Mouse (Mus musculus): ENCODE measurements around the gene Ptpn13.

Gene Ptpn13

DNA sequence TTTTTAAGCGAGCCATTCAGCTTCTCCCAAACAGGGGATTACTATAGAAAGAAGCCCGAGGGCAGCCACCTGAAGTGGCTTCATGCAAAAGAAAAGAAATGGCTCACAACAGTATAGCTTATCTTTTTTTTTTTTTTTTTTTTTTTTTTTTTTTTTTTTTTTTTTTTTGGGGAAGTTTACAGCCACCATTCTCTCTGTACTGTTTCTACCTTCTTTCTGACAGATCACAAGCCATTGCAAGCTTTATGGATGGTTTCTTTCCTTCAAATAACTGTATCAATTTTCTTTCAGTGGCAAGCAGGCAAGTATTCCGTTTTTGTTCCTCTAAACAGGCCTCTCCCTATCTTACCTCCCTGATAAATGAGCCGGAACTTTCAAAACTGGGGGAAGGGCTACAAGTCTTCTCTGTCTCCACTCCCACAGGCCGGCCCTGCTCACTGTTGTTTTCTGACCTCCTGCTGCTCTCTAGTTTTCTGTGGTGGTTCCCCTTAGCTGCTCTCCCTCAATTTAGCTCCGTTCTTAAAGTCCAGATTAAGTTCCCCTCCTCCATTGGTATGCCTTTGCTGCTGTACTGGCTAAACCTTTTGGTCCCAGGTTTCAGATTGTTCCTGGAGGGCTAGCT is 1.6 kb upstream of the Ptpn13 start:
- DNase-seq, result no peak

GRCm38 (mm10) chr5:103423927-103424315 is 1.1 kb upstream of the Ptpn13 start:
- DNase-seq, result no peak

DNA sequence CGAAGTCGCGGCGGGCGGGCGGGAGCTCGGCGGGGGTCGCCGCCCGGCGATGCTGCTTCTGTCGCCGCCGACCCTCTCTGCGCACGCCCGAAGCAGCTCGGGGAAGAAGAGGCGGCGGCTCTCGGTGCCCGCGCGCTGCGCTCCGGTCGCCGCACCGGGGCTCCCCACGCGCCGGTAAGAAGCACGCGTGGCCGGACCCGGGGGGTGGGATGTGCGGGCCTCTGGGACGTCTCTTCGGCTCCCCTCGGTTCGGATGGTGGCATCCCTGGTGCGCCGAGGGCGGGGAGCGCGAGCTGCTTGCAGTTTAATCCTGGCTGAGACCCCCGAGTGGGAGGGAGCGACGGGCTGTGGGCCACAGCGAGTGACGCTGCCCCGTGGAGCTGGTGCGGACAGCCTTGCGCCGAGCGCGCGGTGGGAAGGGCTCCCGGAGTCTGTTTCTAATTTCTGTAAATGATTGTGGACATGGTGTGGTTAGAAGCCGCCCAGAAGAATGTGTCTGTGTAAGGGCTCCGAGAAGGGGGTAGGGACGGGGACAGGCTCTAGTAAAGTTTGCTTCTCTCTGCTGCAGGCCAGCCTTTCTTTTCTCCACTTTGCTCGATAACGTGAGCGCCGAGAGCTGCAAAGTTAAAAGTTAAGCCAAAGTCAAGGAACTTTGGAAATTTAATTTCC is 505 bp downstream of the Ptpn13 start:
- DNase-seq, result peak in 1 of 2 experiments; percentile 17

DNA sequence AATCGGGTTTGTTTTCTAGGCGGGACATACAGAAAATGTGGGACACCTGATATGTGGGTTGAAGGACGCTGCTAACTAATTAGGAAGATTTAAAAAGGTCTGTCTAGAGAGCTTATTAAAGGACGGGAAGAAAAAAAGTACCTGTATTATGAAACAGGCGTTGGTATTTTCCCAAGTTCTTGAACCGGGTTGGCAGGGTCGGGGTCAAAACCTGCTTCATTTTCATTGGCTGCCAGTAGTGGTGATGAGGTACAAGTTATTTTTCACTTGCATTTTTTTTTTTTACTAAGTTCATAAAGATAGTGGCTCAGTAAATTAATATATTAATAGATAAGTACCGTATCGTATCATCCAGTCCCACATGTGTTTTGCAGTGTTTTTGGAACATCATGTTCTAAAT is 1.3 kb downstream of the Ptpn13 start:
- DNase-seq, result no peak

DNA sequence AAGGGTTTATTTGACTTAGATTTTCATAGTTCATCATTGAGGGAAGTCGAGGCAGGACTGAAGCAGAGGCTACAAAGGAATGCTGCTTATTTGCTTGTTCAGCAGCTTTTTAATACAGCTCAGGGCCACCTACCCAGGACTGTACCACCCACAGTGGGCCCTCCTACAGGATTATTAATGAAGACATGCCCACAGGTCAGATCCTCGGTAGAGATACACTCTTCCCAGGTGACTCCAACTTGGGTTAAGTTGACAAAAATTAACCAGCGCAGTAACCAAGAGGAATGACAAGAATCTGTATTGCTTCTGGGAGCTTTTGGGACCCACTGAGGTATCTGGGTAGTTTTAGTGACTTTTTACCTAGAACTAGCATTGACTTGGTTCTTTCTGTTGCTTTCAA is 6.0 kb downstream of the Ptpn13 start:
- DNase-seq, result no peak

GRCm38 (mm10) chr5:103431479-103431878 is 6.5 kb downstream of the Ptpn13 start:
- DNase-seq, result no peak

DNA sequence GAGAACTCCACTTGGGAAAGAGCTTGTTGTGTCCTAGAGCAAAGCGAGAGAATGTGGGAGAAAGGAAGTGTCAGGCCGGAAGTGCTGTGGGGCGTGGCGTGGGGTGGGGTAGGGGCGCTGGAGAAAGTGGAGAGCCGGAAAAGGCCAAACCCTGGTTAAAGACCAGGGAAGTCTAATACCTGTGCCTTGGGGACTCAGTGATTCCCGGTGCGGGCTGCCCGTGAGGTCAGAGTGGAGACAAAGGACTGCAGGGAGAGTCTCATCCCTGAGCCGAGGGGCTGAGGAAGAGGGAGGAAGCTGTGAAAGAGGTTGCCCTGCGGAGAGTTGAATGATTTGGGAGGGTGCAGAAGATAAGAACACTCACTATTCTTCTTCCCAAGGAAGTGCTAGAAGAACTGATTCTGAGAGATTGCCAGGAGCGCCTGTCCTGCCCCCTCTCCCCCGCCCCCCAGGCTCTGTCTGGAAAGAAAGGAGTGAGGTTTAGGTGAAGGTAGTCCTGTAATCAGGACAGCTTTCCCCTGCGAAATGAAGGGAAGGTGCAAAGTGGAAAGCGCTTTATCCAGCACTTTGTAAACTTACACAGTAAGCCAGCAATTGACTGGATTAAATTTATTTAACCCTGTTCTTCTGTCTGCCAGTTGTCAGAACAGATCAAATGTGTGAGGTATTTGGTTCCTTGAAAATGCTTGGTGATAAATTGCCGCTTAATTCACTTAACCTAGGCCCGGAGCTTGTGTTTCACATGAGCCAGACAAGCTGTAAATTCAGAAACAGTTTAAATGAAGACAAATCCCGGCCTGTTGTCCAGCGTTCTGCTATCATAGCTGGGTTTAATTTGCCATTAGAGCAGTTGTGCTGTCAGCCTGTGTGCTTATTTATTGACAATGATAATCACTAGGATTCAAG is 11.3 kb downstream of the Ptpn13 start:
- no peak for DNase-seq

GRCm38 (mm10) chr5:103437714-103438113 is 12.7 kb downstream of the Ptpn13 start:
- DNase-seq, result no peak

DNA sequence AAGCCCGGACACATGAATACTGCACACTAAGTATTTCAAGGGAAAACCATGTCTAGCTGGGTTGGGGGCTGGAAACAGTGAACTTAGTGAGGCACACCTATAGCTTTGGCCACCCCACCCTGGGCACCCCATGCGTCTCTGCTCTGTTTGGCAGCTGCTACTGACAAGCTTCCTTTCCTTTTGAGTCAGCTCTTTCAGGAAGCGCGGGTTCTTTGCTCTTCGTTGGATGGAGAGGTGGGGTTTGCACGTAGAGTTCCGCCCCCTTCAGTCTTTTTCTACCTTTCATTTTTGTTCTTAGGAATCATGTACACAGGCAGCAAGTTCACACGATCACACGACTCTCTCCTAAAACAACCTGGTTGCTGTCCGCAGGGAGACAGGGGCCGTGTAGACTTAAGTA is 14.2 kb downstream of the Ptpn13 start:
- no peak for DNase-seq

GRCm38 (mm10) chr5:103440418-103441276 is 15.7 kb downstream of the Ptpn13 start:
- no peak for DNase-seq

- no peak for DNase-seq
These were observed 16.7 kb downstream of the Ptpn13 start for GRCm38 (mm10) chr5:103441706-103442105.

DNA sequence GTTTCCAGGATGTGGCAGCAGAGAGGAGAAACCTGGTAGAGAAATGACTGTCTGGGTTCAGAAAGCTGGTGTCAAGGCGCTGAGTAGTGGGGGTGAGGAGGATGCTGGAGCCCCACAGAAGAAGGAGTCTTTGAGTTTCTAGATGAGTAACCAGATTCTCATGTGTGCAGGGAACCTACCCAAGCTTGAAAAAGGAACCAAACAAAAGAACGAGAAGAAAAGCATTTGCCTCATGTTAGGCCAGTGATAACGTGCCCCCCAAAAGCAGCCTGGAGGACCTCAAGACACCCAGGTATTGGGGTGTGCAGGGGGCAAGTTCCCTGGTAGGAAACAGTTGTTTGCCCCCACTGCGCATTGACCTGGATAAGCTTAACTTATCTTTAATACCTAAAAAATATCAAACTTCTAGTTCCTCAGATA is 17.3 kb downstream of the Ptpn13 start:
- no peak for DNase-seq

- no peak for DNase-seq
These were observed 17.9 kb downstream of the Ptpn13 start for GRCm38 (mm10) chr5:103442921-103443320.

DNA sequence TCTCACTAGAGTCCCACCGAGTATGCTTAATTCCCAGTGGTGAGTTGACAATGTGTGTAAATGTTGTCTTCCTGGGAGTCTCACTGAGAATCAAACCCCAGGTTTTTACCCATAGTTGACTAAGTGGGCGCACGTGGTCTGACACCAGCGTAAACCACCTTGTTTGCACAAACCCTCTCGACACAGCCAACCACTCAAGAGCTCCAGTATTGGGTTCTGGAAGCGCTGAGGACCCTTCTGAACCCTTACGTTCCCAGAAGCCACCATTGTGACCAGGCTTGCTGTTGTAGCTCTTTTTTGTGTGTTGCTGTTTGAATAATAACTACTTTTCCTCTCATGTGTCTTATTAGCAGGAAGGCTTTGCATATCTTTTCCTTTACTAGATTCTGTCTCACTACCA is 20.4 kb downstream of the Ptpn13 start:
- no peak for DNase-seq

GRCm38 (mm10) chr5:103447806-103448416 is 22.9 kb downstream of the Ptpn13 start:
- DNase-seq, result no peak

DNA sequence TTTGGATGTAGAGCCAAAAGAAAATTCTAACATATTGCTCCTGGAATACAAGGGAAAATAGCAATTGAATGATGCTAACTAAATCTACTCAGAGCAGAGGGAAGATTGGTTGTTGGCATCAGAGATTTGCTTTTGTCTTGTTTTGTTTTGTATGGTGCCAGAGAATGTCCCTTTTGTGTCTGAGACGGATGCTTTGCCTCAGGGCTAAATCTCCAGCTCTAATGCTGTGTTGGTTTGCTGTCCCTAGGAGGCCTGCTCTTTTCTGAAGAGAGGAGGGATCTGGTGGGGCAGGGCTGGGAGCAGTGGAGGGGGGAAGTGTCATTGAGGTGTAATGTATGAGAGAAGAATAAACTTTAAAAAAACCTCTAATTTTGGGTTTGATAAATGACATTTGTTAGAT is 23.5 kb downstream of the Ptpn13 start:
- no peak for DNase-seq

DNA sequence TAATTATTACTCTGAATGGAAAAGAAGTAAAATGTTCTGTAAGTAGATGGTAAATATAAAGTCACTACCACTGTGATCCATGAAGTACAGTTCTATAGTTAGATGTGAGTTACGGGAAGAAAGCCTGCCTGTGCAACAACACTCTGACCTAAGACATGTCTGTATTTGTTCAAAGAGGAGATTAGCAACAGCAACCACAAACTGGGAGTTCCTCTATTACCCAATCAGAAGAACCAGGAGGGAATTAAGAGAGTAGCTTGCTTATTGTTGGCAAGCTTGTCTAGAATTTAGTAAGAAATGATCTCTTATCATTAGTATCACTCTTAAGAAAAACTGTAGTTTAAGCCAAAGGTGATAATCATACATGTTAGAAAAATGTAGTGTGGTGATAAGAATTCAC is 25.7 kb downstream of the Ptpn13 start:
- no peak for DNase-seq

- DNase-seq, result no peak
These were observed 28.6 kb downstream of the Ptpn13 start for GRCm38 (mm10) chr5:103453361-103454140.

GRCm38 (mm10) chr5:103456794-103457193 is 31.8 kb downstream of the Ptpn13 start:
- no peak for DNase-seq

DNA sequence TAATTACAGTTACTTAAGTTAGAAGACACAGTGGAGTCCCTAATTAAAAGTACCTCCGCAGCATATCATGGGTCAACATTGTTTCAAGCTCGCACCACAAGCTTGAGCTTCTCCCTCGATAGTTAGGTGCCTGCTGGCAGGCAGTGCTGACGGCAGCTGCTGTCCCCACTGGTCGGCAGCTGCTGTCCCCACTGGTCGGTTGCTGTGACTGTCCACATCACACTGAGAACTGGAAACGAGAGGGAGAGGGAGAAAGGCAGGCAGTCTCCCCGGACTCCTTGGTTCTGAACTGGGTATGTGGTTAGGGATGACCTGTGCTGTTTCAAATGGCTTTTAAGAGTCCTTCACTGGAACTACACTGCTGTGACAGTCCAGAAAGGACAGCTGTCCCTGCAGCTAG is 33.4 kb downstream of the Ptpn13 start:
- no peak for DNase-seq

GRCm38 (mm10) chr5:103458959-103459675 is 34.1 kb downstream of the Ptpn13 start:
- DNase-seq, result no peak

Data from cerebellum, adult 18-20 months (tissue).